Mouse (Mus musculus) MEL (cell line): ENCODE measurements around the gene Tle1. TPM values are rescaled to one million over a fixed set of nuclear protein-coding genes. Genes with fewer than 3 reads are reported as not detected.

ENCODE experiments used
- DNase-seq: peaks from one replicate; pipeline ENCODE4 v3.0.0; 2011; ENCODE audit warnings: low read depth, low spot score
- H3K27ac ChIP-seq: 2 replicates; pipeline ENCODE4 v1.5.1; 2012; ENCODE audit warnings: low read depth, mild to moderate bottlenecking, control low read depth, low read length, moderate library complexity; ENCODE audit not compliant: control insufficient read depth
- H3K27me3 ChIP-seq, 2 experiments: fragments of 150-350 bp in 1 of 2; sonication (generic) in 1 of 2; 2 replicates each; pipeline ENCODE4 v1.6.1; 2012; ENCODE audit warnings: low read length in 2 of 2, mild to moderate bottlenecking in 2 of 2, improper control_type of control experiment in 1 of 2, moderate library complexity in 1 of 2; ENCODE audit not compliant: insufficient read depth in 2 of 2, control insufficient read depth in 1 of 2
- H3K36me3 ChIP-seq, 2 experiments: 2 replicates each; pipeline ENCODE4 v1.6.1; 2012 to 2014; ENCODE audit warnings: low read length in 2 of 2, improper control_type of control experiment in 1 of 2, inconsistent platforms in 1 of 2, mild to moderate bottlenecking in 1 of 2; ENCODE audit not compliant: insufficient read depth in 2 of 2, control insufficient read depth in 1 of 2
- H3K4me1 ChIP-seq, 2 experiments: fragments of 150-350 bp in 1 of 2; sonication (generic) in 1 of 2; 2 replicates each; pipeline ENCODE4 v1.6.1; 2012; ENCODE audit warnings: low read length in 2 of 2, improper control_type of control experiment in 1 of 2, mild to moderate bottlenecking in 1 of 2; ENCODE audit not compliant: insufficient read depth in 2 of 2, control insufficient read depth in 1 of 2
- H3K4me3 ChIP-seq, 2 experiments: fragments of 150-350 bp in 1 of 2; sonication (generic) in 1 of 2; 2 replicates each; pipeline ENCODE4 v1.5.1; 2012; ENCODE audit warnings: low read depth in 2 of 2, low read length in 2 of 2, mild to moderate bottlenecking in 2 of 2, moderate library complexity in 2 of 2, control low read depth in 1 of 2, improper control_type of control experiment in 1 of 2; ENCODE audit not compliant: control insufficient read depth in 1 of 2, insufficient read depth in 1 of 2
- H3K79me2 ChIP-seq: 2 replicates; pipeline ENCODE4 v1.6.1; 2012; ENCODE audit warnings: mild to moderate bottlenecking, low read length, moderate library complexity; ENCODE audit not compliant: control insufficient read depth, poor library complexity, insufficient read depth
- H3K9ac ChIP-seq: 2 replicates; pipeline ENCODE4 v1.6.1; 2012; ENCODE audit warnings: low read depth, mild to moderate bottlenecking, control low read depth, low read length, moderate library complexity; ENCODE audit not compliant: control insufficient read depth, poor library complexity, severe bottlenecking
- H3K9me3 ChIP-seq: fragments of 150-350 bp; sonication (generic); replicated peaks from 2 replicates; pipeline ENCODE4 v1.6.1; 2012; ENCODE audit warnings: mild to moderate bottlenecking, low read length, improper control_type of control experiment, moderate library complexity; ENCODE audit not compliant: insufficient read depth
- CHD1 ChIP-seq: IDR thresholded peaks from 2 replicates; pipeline ENCODE4 v1.6.1; 2012; ENCODE audit warnings: low read depth, mild to moderate bottlenecking, inconsistent platforms, low read length, improper control_type of control experiment
- E2F4 ChIP-seq: IDR thresholded peaks from 2 replicates; pipeline ENCODE4 v1.6.1; 2011; ENCODE audit warnings: low read depth, low read length, improper control_type of control experiment, borderline replicate concordance
- ELF1 ChIP-seq: IDR thresholded peaks from 2 replicates; pipeline ENCODE4 v1.6.1; 2014; ENCODE audit warnings: low read depth, mild to moderate bottlenecking, inconsistent platforms, low read length, improper control_type of control experiment, moderate library complexity
- ETS1 ChIP-seq: IDR thresholded peaks from 2 replicates; pipeline ENCODE4 v1.6.1; 2012; ENCODE audit warnings: low read depth, mild to moderate bottlenecking, inconsistent platforms, low read length, improper control_type of control experiment, moderate library complexity
- GATA1 ChIP-seq: IDR thresholded peaks from 2 replicates; pipeline ENCODE4 v1.6.1; 2011; ENCODE audit warnings: low read depth, low read length, improper control_type of control experiment
- HCFC1 ChIP-seq: IDR thresholded peaks from 2 replicates; pipeline ENCODE4 v1.6.1; 2012; ENCODE audit warnings: low read depth, mild to moderate bottlenecking, inconsistent platforms, low read length, improper control_type of control experiment, moderate library complexity
- KAT2A ChIP-seq: conservative IDR thresholded peaks from 2 replicates; pipeline ENCODE4 v1.6.1; 2012; ENCODE audit warnings: low read depth, low read length, improper control_type of control experiment, inconsistent platforms
- MAFK ChIP-seq: IDR thresholded peaks from 2 replicates; pipeline ENCODE4 v1.6.1; 2011; ENCODE audit warnings: low read depth, mild to moderate bottlenecking, low read length, improper control_type of control experiment, borderline replicate concordance
- MAX ChIP-seq: IDR thresholded peaks from 2 replicates; pipeline ENCODE4 v1.6.1; 2011; ENCODE audit warnings: low read length, improper control_type of control experiment
- MEF2A ChIP-seq: IDR thresholded peaks from 2 replicates; pipeline ENCODE4 v1.6.1; 2014; ENCODE audit warnings: low read depth, mild to moderate bottlenecking, inconsistent platforms, low read length, improper control_type of control experiment; ENCODE audit not compliant: poor library complexity, insufficient replicate concordance, severe bottlenecking; ENCODE audit errors: extremely low read depth
- MXI1 ChIP-seq: IDR thresholded peaks from 2 replicates; pipeline ENCODE4 v1.6.1; 2011; ENCODE audit warnings: mild to moderate bottlenecking, low read depth, low read length, improper control_type of control experiment
- MYB ChIP-seq: IDR thresholded peaks from 2 replicates; pipeline ENCODE4 v1.6.1; 2011; ENCODE audit warnings: mild to moderate bottlenecking, low read depth, low read length, improper control_type of control experiment
- NELFE ChIP-seq: IDR thresholded peaks from 2 replicates; pipeline ENCODE4 v1.6.1; 2011; ENCODE audit warnings: low read depth, low read length, improper control_type of control experiment
- NRF1 ChIP-seq: IDR thresholded peaks from 2 replicates; pipeline ENCODE4 v1.6.1; 2014; ENCODE audit warnings: low read depth, mild to moderate bottlenecking, inconsistent platforms, low read length, improper control_type of control experiment, moderate library complexity; ENCODE audit not compliant: poor library complexity, insufficient read depth, severe bottlenecking
- RAD21 ChIP-seq: IDR thresholded peaks from 2 replicates; pipeline ENCODE4 v1.6.1; 2011; ENCODE audit warnings: mild to moderate bottlenecking, low read depth, low read length, improper control_type of control experiment
- RCOR1 ChIP-seq: IDR thresholded peaks from 2 replicates; pipeline ENCODE4 v1.6.1; 2012; ENCODE audit warnings: low read depth, mild to moderate bottlenecking, inconsistent platforms, low read length, improper control_type of control experiment
- SIN3A ChIP-seq: IDR thresholded peaks from 2 replicates; pipeline ENCODE4 v1.6.1; 2012; ENCODE audit warnings: low read length, improper control_type of control experiment, inconsistent platforms
- TCF12 ChIP-seq: IDR thresholded peaks from 2 replicates; pipeline ENCODE4 v1.6.1; 2014; ENCODE audit warnings: low read depth, mild to moderate bottlenecking, inconsistent platforms, low read length, improper control_type of control experiment, moderate library complexity
- UBTF ChIP-seq: IDR thresholded peaks from 2 replicates; pipeline ENCODE4 v1.6.1; 2012; ENCODE audit warnings: low read depth, mild to moderate bottlenecking, inconsistent platforms, low read length, improper control_type of control experiment, moderate library complexity, borderline replicate concordance; ENCODE audit not compliant: insufficient read depth
- USF2 ChIP-seq, 2 experiments: IDR thresholded peaks; 2 replicates each; pipeline ENCODE4 v1.6.1; 2011 to 2012; ENCODE audit warnings: improper control_type of control experiment in 2 of 2, low read length in 2 of 2, borderline replicate concordance in 1 of 2, inconsistent platforms in 1 of 2, low read depth in 1 of 2, mild to moderate bottlenecking in 1 of 2; ENCODE audit not compliant: insufficient read depth in 1 of 2
- ZC3H11A ChIP-seq: IDR thresholded peaks from 2 replicates; pipeline ENCODE4 v1.6.1; 2012; ENCODE audit warnings: low read depth, mild to moderate bottlenecking, inconsistent platforms, low read length, improper control_type of control experiment
- ZKSCAN1 ChIP-seq: IDR thresholded peaks from 2 replicates; pipeline ENCODE4 v1.6.1; 2012; ENCODE audit warnings: low read depth, mild to moderate bottlenecking, inconsistent platforms, low read length, improper control_type of control experiment, moderate library complexity
- ZMIZ1 ChIP-seq: IDR thresholded peaks from 2 replicates; pipeline ENCODE4 v1.6.1; 2012; ENCODE audit warnings: low read depth, mild to moderate bottlenecking, inconsistent platforms, low read length, improper control_type of control experiment, moderate library complexity
- ZNF384 ChIP-seq: IDR thresholded peaks from 2 replicates; pipeline ENCODE4 v1.6.1; 2012; ENCODE audit warnings: low read depth, mild to moderate bottlenecking, inconsistent platforms, low read length, improper control_type of control experiment
- polyA plus RNA-seq, 2 experiments: library from polyadenylated mRNA; stranded (reverse) in 1 of 2; unstranded in 1 of 2; fragments of >175 nt in 1 of 2; fragments of >200 nt in 1 of 2; gene quantifications; 2 replicates each; pipeline versions ENCODE4 v1.2.1 to v1.2.4; 2012; ENCODE audit warnings: low replicate concordance in 2 of 2, low read depth in 1 of 2; ENCODE audit not compliant: insufficient read length in 2 of 2, insufficient read depth in 1 of 2, missing spikeins in 1 of 2
- total RNA-seq: library from RNA; depleted of rRNA; stranded (reverse); fragments of 300-350 nt; gene quantifications from 2 replicates; pipeline ENCODE4 v1.2.3, GENCODE M21; 2012

Tle1 gene
- total and polyA plus RNA-seq, 3 experiments = 21.1 to 22.5 TPM; not detected in 1

- no peak overlapping the region for H3K4me3 ChIP-seq
- H3K9ac ChIP-seq = no peak overlapping the region
- H3K36me3 ChIP-seq = no peaks in the 10 kb centered on the region
- TF ChIP-seq GATA1 = no peak
- TF ChIP-seq HCFC1 = no peak
- TF ChIP-seq MAX = no peak
- TF ChIP-seq MYB = no peak
- no peak for TF ChIP-seq CHD1
- no peak for TF ChIP-seq ETS1
- TF ChIP-seq ELF1 = no peak
- no peak for TF ChIP-seq NRF1
- H3K79me2 ChIP-seq = no peaks in the 10 kb centered on the region
- H3K9me3 ChIP-seq = no peaks in the 10 kb centered on the region
- H3K4me1 ChIP-seq = no peaks in the 10 kb centered on the region
- no peak overlapping the region for H3K27ac ChIP-seq
- no peak for DNase-seq
- no peaks in the 10 kb centered on the region; a peak in 1 of 4 replicates for H3K27me3 ChIP-seq
Observed at GRCm38 (mm10) chr4:72087811-72088210, 112.9 kb downstream of the Tle1 start.

GRCm38 (mm10) chr4:72069111-72069534 lies 131.6 kb downstream of the Tle1 start:
- H3K4me1 ChIP-seq = no peaks in the 10 kb centered on the region
- no peak overlapping the region for H3K27ac ChIP-seq
- no peaks in the 10 kb centered on the region for H3K36me3 ChIP-seq
- no peak overlapping the region for H3K9ac ChIP-seq
- TF ChIP-seq CHD1 (no peak), ZNF384 (no peak), NELFE (no peak), ZKSCAN1 (no peak), UBTF (no peak), ZMIZ1 (no peak), RCOR1 (no peak), TCF12 (no peak), GATA1 (no peak), ELF1 (no peak), ZC3H11A (no peak), USF2 (IDR thresholded peaks at IDR 0.05; ENCODE audit: borderline replicate concordance in 1 of 2, insufficient read depth in 1 of 2, low read depth in 1 of 2, low read length in 2 of 2) (no peak), RAD21 (no peak), SIN3A (no peak), MXI1 (no peak), E2F4 (no peak), MEF2A (no peak), MAFK (no peak), KAT2A (no peak)
- H3K27me3 ChIP-seq = no peaks in the 10 kb centered on the region
- no peak overlapping the region for H3K4me3 ChIP-seq
- no peaks in the 10 kb centered on the region for H3K79me2 ChIP-seq
- DNase-seq = no peak
- H3K9me3 ChIP-seq = no peaks in the 10 kb centered on the region
